In the genomic region with DNA sequence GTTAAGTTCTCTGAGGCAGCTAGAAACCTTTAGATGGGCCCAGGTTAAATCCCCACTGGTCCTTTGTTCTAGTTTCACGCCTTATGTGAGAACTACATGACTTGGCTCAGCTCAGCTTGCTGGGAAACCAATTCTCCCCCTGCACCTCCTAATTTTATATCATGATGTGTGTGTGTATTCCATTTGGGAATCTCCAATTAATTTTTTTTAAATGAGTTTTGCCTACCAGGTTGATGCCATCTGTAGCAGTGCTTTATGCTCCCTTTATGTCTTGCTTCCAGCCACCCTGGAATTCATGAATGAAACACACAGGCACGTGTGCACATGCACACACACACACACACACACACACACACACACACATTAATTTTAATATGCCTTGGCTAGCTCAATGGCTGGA, we compare ENCODE assay signal across 22 mouse cellular contexts.
A peak's percentile ranks its signal among the peaks of the same experiment; 100 is the strongest.
DNase-seq lines count a peak whose midpoint lies in the region; ATAC-seq and TF ChIP-seq lines count a peak whose summit lies in the region.
"Had no signal": no experiment of that assay in that cellular context is flagged by ENCODE, and none has a peak within 500 bp of the region (broad histone marks: within the 10 kb centered on the region; RNA-seq: fewer than 3 reads in every experiment).

No protein-coding gene starts in this region.

- no peak overlapping the region for H3K27ac ChIP-seq in forebrain, embryonic 13.5 days
- no peak overlapping the region for H3K27ac ChIP-seq in forebrain, embryonic 10.5 days
- H3K27ac ChIP-seq in hindbrain, postnatal 0 days, result no peak overlapping the region
- H3K27ac ChIP-seq: embryonic facial prominence, embryonic 13.5 days; heart, embryonic 13.5 days; liver, embryonic 12.5 days had no signal

- ATAC-seq in forebrain, embryonic 13.5 days, result peak; percentile 66
- ATAC-seq in hindbrain, postnatal 0 days, result peak; percentile 74
- ATAC-seq: CD4-positive, CD25-positive, alpha-beta regulatory T cell, adult 4 months; liver, embryonic 12.5 days had no signal

- H3K9ac ChIP-seq in forebrain, embryonic 13.5 days, result no peak overlapping the region
- no peak overlapping the region for H3K9ac ChIP-seq in hindbrain, postnatal 0 days (replicated peaks; ENCODE audit: low read length)
- H3K9ac ChIP-seq: embryonic facial prominence, embryonic 13.5 days; heart, embryonic 13.5 days; liver, embryonic 12.5 days had no signal

- WGBS in forebrain, embryonic 13.5 days, result 25% methylated on average over 2 of the region's 2 CpGs
- WGBS in forebrain, embryonic 10.5 days, result 24% methylated on average over 2 of the region's 2 CpGs
- WGBS in hindbrain, postnatal 0 days, result 30% methylated on average over 2 of the region's 2 CpGs

- no peaks in the 10 kb centered on the region; the same call in 1 of the 2 replicates for H3K9me3 ChIP-seq in forebrain, embryonic 13.5 days (replicated peaks)
- peaks cover 11% of the 10 kb centered on the region; the same call in 1 of the 2 replicates for H3K9me3 ChIP-seq in forebrain, embryonic 10.5 days
- peaks cover 5% of the 10 kb centered on the region; the same call in 1 of the 2 replicates for H3K9me3 ChIP-seq in hindbrain, postnatal 0 days (ENCODE audit: low read length)
- H3K9me3 ChIP-seq: G1E; liver, embryonic 12.5 days had no signal

- TF ChIP-seq CTCF in hindbrain, postnatal 0 days (IDR thresholded peaks at IDR 0.05; ENCODE audit: low read depth), result no peak

- no peaks in the 10 kb centered on the region for H3K36me3 ChIP-seq in forebrain, embryonic 13.5 days (ENCODE audit: poor library complexity, severe bottlenecking)
- H3K36me3 ChIP-seq in forebrain, embryonic 10.5 days (replicated peaks), result no peaks in the 10 kb centered on the region
- H3K36me3 ChIP-seq in hindbrain, postnatal 0 days (ENCODE audit: insufficient read depth, low read length), result no peaks in the 10 kb centered on the region
- H3K36me3 ChIP-seq: embryonic facial prominence, embryonic 13.5 days; G1E; heart, embryonic 13.5 days; liver, embryonic 12.5 days had no signal

- DNase-seq in forebrain, embryonic 10.5 days (ENCODE audit: extremely low spot score, low spot score), result no peak
- DNase-seq in retina, embryonic 14.5 days (ENCODE audit: low spot score), result peak; percentile 2
- DNase-seq in retina, postnatal 1 day, result no peak
- peak; percentile 2 for DNase-seq in hindbrain, postnatal 0 days (ENCODE audit: low spot score)
- no peak for DNase-seq in ovary, postnatal 10 days (ENCODE audit: low spot score)
- no peak for DNase-seq in adrenal gland, postnatal 4 days (ENCODE audit: low spot score in 2 of 2)
- DNase-seq in testis, postnatal 10 days (ENCODE audit: low spot score), result no peak
- DNase-seq: gastrocnemius, postnatal 14 days; heart, adult 18-20 months; kidney, adult 8-10 months; kidney, postnatal 25 days; left cerebral cortex, postnatal 4 days; lung, adult 2 months; lung, postnatal 4 days; right cerebral cortex, postnatal 25 days; thymus, adult 2 months had no signal

- H3K4me1 ChIP-seq in forebrain, embryonic 13.5 days, result no peaks in the 10 kb centered on the region
- H3K4me1 ChIP-seq in forebrain, embryonic 10.5 days, result peaks cover 5% of the 10 kb centered on the region
- H3K4me1 ChIP-seq in hindbrain, postnatal 0 days (ENCODE audit: insufficient read depth, low read length), result no peaks in the 10 kb centered on the region
- H3K4me1 ChIP-seq: embryonic facial prominence, embryonic 13.5 days; heart, embryonic 13.5 days; liver, embryonic 12.5 days had no signal

- no peaks in the 10 kb centered on the region for H3K27me3 ChIP-seq in forebrain, embryonic 13.5 days
- H3K27me3 ChIP-seq in forebrain, embryonic 10.5 days (ENCODE audit: poor library complexity, severe bottlenecking), result no peaks in the 10 kb centered on the region
- no peaks in the 10 kb centered on the region for H3K27me3 ChIP-seq in hindbrain, postnatal 0 days (ENCODE audit: insufficient read depth, low read length)
- H3K27me3 ChIP-seq: embryonic facial prominence, embryonic 13.5 days; heart, embryonic 13.5 days; liver, embryonic 12.5 days had no signal

- H3K4me3 ChIP-seq in forebrain, embryonic 13.5 days, result no peak overlapping the region
- H3K4me3 ChIP-seq in forebrain, embryonic 10.5 days, result no peak overlapping the region
- no peak overlapping the region for H3K4me3 ChIP-seq in hindbrain, postnatal 0 days (ENCODE audit: low read length)
- H3K4me3 ChIP-seq: embryonic facial prominence, embryonic 13.5 days; heart, embryonic 13.5 days; liver, embryonic 12.5 days had no signal

- H3K4me2 ChIP-seq in forebrain, embryonic 13.5 days, result no peak overlapping the region
- H3K4me2 ChIP-seq in hindbrain, postnatal 0 days (ENCODE audit: low read depth, low read length), result no peak overlapping the region
- H3K4me2 ChIP-seq: embryonic facial prominence, embryonic 13.5 days; heart, embryonic 13.5 days; liver, embryonic 12.5 days had no signal

Comparison
In these comparisons a context has a peak if more than half of its experiments do, and no peak if none do; other contexts are left out.
1. DNase-seq: peak in retina, embryonic 14.5 days (single experiment) and hindbrain, postnatal 0 days (single experiment); none in forebrain, embryonic 10.5 days (single experiment), retina, postnatal 1 day (single experiment), ovary, postnatal 10 days (single experiment), adrenal gland, postnatal 4 days (0 of 2) and testis, postnatal 10 days (single experiment).